Mouse (Mus musculus) thymus, postnatal 10 days (tissue): ENCODE measurements around the gene Tcte1.

ENCODE experiments used
- DNase-seq, 2 experiments: peaks; one replicate each; pipeline ENCODE4 v3.0.0; 2021; ENCODE audit warnings: low spot score in 2 of 2

Tcte1 gene

GRCm38 (mm10) chr17:45515204-45515726 lies 8.0 kb upstream of the Tcte1 start:
- DNase-seq, result no peak

- DNase-seq, result no peak
These were observed 7.4 kb upstream of the Tcte1 start for GRCm38 (mm10) chr17:45515806-45516205.

- DNase-seq, result peak; percentile 53 to 79
These were observed 6.7 kb upstream of the Tcte1 start for GRCm38 (mm10) chr17:45516488-45516887.

GRCm38 (mm10) chr17:45517135-45517534 lies 6.1 kb upstream of the Tcte1 start:
- DNase-seq, result no peak

DNA sequence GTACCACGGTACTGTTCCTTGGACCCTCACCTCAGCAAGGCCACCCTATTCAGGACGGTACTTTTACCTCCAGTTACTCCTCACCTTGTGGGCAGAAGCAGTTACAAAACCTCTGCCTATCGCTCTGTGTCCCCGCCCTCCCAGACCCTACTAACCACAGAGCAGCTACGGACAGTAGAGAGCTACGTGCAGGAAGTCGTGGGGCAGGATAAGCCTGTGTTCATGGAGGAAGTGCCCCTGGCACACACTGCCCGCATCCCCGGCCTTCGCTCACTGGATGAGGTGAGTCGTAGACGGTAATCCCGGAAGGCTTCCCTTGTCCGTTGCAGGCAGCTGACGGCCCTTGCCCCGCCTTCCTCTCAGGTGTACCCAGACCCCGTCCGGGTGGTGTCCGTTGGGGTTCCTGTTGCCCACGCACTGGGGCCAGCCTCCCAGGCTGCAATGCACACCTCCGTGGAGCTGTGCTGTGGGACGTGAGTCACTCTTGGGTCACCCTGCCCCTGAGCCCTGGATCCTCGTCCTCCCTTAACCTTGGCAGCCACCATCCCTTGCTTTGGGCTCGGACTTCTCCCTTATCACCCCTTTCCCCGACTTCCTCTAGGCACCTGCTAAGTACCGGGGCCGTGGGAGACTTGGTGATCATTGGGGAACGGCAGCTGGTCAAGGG lies 5.6 kb upstream of the Tcte1 start:
- no peak for DNase-seq

DNA sequence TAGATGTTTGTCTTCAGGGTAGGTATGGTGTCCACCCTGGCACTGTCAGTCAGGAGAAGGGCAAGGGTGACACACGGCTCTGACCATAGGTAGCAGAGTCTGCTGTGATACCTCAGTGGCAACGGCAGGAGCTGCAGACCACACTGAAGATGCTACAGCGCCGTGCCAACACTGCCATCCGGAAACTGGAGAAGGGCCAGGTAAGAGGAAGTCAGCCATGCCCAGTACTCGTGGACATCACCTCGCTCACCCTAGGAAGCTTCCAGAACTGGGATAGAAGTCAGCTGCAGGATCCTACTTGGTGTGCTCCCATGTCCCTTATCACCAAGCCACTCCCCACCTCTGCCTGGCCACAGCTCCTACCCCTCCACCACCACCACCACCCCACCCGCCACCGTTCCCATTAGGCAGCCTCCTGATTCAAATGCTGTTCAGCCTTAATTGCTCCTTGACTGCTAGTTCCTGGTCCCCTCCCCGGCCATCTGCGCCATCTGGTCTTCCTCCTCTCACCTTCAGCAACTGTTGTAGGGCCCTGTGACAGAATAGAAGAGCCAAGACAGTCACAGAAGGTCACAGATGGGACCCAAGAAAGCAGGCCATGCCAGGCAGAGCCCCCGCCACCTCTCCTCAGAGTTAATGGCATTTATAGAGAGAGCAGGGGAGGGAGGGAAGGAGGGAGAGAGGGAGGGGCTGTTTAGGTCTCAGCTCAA lies 4.3 kb upstream of the Tcte1 start:
- DNase-seq, result no peak

- DNase-seq, result no peak
These were observed 3.1 kb upstream of the Tcte1 start for GRCm38 (mm10) chr17:45520136-45520535.

DNA sequence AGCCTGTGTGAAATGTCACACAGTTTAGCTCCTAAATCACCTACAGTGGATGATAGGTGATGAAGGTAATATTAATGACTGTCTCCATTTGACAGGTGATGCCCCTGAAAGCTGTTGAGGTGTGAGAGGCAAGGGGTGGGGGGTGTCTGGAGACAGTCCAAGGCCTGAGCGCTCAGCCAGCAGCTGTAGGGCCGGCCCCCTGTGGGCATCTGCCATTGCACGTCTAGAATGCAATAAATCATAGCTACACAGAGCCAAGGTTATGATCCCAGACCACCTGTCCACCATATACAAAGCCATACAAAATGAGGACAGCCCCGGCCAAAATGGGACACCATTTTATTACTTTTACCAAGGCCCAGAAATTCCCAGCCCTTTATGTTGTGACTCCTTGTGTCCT lies 1.7 kb downstream of the Tcte1 start:
- DNase-seq, result no peak

- DNase-seq, result no peak
These were observed 3.3 kb downstream of the Tcte1 start for GRCm38 (mm10) chr17:45526571-45526970.

DNA sequence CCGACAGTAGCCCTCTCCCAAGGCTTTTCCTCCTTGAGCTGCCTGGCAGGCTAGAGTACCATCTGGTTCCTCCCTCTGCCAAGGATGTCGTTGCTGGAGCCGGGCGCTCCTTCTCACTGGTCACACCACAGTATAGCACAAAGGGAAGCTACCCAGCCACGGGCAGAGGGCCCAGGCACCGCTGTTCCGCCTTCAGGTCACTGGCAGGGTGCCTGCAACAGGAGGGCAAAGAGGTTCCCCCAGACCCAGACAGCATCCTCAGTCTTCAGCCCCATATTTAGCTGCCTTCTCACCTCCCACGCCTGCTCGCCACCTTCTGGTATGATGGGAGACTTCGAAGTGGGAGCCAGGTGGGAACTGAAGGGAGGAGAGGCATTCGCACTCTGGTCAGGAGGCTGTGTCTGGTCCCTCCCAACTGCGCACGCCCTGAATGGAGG lies 7.1 kb downstream of the Tcte1 start:
- no peak for DNase-seq

DNA sequence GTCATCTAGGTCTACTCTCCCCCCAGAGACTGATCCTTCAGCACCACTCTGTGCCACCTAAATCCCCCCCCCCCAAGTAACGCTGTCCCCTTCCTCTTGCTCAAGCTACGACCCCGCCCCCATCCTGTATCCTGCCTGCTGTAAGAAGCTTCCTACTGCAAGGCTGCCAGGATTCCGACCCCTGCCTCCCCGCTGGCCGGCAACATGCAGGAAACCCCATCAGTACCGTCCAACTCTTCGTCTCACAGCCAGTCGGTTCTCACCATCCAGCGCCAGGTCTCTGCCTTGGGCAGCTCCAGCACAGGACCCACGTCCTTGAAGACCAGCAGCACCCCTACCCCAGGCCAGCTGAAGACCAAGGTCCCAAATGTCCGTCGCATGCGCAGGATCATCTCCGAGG lies 9.7 kb downstream of the Tcte1 start:
- DNase-seq, result no peak

DNA sequence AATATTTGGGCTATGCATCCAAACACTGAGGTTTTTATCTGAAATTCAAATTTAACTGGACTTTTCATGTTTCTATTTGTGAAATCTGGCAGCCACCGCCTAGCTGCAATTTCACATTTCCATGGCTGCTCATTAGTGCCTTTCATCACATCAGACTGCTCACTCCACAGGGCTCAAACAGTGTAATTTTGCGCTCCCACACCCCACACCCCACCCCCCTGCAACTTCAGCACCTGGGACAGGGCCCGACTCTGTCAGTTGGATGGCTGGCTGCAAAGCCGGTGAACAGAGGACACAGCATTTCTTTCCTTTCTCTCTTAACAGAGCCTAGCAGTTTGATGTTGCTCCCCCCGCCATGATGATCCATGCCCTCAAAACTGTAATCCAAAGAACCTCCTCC lies 13.0 kb downstream of the Tcte1 start:
- DNase-seq, result no peak

GRCm38 (mm10) chr17:45538394-45538793 lies 15.2 kb downstream of the Tcte1 start:
- DNase-seq, result no peak

GRCm38 (mm10) chr17:45539664-45540063 lies 16.4 kb downstream of the Tcte1 start:
- no peak for DNase-seq

- DNase-seq, result no peak
These were observed 18.9 kb downstream of the Tcte1 start for GRCm38 (mm10) chr17:45542129-45542528.

DNA sequence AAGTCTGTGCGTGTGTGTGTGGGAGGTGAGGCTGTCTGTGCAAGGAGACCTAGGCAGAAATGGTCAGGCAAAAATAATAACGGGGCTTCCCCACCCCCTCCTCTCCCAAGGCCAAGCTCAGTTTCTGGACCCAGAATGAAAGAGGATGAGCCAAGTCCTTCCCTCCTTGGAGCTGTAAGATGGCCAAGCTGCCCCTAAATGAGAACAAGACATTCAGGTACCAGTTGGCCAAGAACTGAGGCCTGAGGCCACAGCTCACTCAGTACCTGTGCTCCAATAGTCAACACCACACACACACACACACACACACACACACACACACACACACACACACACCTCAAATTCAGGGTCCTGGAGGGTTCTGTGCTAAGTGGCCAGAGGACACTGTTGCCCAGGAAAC lies 19.5 kb downstream of the Tcte1 start:
- no peak for DNase-seq

DNA sequence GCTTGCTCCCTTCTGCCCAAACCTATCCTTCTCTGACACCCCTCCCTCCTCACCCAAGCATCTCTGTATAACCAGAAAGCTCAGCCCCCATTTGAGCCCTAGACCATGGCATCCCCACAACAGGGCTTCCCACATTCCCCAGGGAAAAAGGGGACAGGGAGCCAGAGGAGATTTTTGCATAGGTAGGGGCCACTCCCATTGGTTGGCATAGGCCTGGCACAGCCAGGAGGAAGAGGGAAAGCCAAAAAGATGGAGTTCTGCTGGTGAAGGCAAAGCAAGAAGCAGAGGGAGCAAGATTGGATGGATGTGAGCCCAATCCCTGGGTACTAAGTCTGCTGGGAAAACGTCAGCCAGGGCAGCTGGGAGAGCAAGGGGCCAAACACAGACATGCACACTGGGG lies 19.9 kb downstream of the Tcte1 start:
- no peak for DNase-seq

DNA sequence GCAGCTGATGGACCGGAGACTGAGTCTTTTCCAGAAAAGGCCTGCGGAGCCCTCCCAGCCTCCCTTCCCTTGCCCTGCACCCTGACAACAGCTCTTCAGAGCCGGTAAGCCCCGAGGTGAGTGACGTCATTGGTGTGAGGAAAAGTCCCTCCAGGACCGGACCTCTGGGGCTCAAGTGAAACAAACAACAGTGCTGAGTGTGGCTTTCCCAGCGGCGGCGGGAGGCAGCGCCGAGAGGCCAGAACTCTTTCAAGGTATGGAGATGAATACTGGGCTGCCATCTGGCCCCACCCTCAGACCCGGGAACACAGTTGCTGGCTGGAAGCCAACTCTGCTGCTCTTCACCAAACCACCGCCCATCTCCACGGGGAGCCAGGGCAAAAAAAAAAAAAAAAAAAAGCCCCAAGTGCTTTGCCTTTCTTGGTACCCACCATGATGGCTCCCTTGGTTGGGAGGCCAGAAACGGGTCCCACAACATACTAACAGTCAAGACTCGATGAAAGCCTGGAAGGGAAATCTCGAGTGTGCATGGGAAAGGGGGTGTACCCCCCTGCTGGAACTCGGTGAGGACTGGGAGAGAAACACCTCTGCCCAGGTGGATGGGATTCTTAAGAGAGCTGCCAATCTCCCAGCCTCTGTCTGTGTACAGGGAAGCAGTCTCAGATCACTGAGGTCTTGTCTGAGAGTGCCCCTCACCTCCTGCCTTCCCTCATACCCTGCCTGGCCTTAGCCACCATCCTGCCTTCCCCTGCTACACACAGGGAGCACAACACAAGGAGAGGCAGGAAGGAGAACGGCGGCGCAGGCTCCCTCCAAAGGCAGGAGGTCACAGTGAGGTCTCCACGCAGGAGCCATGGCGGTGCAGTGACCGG lies 21.0 kb downstream of the Tcte1 start:
- DNase-seq, result no peak

DNA sequence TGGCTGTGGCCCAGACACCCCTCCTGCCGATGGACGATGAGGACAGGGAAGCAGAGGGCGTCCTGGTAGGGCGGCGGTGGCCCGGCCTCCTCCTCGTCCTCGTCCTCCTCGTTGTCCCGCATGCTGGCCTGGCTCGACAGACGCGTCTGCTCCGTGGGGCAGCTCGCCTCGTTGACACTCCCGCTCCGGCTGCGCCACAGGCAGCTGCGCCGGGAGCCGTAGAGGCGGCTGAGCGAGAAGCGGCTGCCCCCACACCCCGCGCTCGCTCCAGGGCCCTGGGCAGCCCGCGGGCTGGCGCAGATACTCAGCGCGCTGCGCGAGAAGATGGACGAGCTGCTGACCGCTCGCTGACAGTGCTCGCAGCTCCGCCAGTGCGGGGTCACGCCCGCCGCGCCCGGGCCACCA lies 21.6 kb downstream of the Tcte1 start:
- no peak for DNase-seq

- DNase-seq, result no peak
These were observed 22.2 kb downstream of the Tcte1 start for GRCm38 (mm10) chr17:45545278-45545961.

GRCm38 (mm10) chr17:45546941-45547340 lies 23.7 kb downstream of the Tcte1 start:
- DNase-seq, result no peak
